Mouse (Mus musculus) monocyte, adult 2 months (primary cell): Measurements from ENCODE around the gene Caskin2.
"Not testable (repeated sequence)": the region's sequence is repeated elsewhere in the genome, so short reads cannot be mapped to it uniquely, and the experiment has no call there.

Experiments used
- DNase-seq, 2 experiments: peaks; one replicate each; pipeline ENCODE4 v3.0.0; 2022; ENCODE audit warnings: low spot score in 2 of 2, low read depth in 1 of 2

Gene Caskin2

DNA sequence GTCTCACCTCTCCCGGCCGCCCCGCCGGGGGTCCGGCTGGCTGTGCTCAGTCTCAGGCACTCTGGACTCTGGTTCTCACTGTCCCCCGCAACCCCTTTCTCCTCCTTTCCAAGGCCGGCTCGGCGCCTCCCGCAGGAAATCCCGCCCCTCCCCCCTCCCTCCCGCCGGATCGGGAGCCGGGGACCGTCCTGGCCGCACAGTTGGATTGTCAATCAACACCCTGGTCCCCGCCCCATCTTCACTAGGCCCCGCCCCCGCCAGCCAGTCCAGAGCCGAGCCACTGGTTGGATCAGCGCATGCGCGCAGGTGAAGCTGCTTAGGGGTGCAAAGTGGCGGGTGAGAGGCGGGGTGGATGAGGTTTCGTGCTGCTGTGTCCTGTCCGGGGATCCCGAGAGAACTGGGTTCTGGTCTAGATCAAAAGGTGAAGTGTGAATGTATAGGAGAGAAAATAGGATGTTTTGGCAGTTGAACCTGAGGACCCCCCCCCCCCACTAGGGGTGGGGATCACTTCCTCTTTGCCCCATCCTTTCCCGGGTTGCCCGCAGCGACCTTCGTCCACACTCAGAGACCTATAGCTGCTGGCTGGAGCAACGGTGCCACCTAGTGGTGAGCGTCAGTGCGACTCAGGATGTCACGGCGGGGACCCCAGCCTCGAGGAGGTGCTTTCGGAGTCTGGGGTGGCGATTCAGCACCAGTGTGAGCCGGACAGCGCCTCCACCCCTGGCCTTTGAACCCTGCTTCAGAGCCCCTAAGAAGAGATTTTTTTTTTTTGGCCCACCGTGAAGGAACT is at the start of gene Caskin2:
Caskin2 (minus strand) TSS at position 133 of the 790 bp plus-strand sequence.
- DNase-seq = peak; percentile 86 to 88

DNA sequence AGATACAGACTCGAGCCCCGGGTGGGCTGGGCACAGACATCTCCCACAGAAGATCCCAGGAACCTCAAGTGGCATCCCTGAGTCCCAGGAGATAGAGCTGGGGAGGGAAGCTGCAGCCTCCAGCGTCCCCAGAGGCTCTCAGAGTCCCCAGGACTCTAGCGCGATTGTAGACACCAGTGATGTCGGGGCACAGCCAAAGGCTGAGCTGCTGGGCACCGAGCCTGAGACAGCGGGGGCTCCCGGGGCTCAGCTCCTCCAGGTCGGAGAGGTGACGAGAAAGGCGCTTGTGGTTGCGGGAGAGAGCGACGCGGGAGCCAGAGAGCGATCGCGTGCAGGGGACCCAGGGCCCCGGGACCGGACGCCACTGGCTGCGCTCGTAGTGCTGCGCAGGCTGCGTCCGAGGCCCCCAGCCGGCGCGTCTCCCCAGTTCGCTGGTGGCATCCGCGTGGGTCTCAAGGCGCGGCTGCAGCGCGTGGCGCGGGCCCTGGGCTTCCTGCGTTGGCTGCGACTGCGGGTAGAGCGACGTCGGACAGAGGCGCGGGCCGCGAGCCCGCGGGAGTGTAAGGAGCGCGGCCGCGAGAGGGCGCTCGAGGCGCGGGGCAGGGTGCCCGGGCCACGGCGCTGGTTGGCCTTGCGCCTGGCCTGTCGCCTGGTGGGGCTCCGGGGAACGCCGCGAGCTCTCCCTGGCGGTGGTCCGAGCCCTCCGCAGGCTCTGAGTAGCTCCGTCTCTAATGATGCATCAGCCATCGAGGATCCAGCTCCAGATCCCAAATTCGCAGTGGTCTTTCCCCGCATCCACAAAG is 45.9 kb upstream of the Caskin2 start:
- DNase-seq = peak; percentile 48 to 74

DNA sequence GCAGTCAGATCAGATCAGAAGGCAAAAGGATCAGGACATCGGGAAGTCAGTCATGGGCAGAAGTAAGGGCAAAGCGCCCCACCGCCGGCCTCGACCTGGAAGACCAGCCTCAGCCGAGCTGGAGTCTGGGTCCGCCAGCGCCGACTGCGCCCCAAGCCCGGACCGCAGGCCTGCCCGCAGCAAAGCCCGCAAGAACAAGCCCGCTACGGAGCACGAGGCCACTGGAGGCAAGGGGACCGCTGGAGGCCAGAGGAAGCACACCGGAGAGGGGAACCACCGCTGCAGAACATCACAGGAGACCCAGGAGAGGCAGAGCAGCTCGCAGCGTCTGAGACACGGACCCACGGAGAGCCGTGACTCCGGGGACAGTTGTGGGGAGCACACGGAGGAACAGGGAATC is 44.9 kb upstream of the Caskin2 start, which contains the start of gene Myo15b:
Myo15b (plus strand) TSS at position 53 of the 400 bp plus-strand sequence.
- DNase-seq = no peak

DNA sequence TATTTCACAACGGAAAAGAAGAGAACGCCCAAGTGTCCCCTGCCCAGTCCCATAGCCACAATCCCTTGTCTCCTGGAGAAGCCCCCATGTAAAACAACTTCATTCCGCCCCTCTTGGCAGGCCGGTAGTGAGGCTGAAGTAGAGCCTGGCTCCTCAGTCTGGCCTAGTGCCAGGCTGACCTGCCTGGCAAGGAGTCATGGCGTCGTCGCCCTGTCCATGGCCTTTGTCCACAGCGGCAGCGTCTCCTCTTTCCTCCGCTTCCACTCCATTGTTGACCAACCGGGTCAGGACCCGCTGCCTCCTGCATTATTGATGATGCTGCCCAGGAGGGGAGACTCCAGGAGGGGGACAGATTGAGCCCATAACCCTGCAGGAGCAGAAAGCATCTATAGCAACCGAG is 44.5 kb upstream of the Caskin2 start:
- DNase-seq = no peak

DNA sequence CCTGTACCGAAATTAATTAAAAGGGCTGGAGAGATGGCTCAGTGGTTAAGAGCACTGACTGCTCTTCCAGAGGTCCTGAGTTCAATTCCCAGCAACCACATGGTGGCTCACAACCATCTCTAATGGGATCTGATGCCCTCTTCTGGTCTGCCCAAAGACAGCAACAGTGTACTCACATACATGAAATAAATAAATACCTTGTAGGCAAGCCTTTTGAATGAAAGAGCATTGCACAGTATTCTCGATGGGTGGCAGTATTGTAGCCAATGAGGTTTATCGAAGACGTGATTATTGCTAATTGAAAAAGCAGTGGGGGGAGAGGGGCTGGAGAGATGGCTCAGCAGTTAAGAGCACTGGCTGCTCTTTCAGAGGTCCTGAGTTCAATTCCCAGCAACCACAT is 43.7 kb upstream of the Caskin2 start:
- not testable (repeated sequence) for DNase-seq

DNA sequence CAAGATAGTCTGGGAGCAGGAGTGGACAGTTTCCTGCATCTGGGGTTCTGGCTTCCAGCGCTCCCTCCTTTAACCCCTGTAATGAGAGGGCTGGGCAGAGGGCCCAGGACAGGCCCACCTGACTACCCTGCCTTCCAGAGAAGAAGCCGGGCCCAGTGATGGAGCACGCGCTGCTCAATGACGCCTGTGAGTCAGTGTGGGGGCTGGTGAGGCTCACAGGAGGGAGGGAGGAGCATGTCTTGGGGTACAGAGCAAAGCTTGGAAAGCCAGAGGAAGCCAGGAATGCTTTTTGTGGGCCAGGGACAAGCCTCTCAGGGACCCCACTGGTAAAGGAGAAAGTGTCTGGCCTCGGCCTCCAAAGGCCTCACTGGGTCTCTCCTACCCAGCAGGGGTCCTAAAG is 41.2 kb upstream of the Caskin2 start:
- no peak for DNase-seq

DNA sequence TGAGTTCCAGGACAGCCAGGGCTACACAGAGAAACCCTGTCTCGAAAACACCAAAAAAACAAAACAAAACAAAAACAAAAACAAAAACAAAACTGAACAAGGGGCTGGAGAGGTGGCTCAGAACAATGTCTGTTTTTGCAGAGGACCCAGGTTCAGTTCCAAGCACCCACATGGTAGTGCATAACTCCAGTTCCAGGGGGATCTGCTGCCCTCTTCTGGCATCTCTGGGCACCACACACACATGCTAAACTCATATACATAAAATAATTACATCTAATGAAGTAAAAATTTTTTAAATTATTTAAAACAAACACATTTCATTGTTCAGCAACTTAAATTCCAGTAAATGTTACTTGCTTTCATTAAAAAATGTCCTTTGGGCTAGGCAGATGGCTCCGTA is 32.4 kb upstream of the Caskin2 start:
- no peak for DNase-seq

DNA sequence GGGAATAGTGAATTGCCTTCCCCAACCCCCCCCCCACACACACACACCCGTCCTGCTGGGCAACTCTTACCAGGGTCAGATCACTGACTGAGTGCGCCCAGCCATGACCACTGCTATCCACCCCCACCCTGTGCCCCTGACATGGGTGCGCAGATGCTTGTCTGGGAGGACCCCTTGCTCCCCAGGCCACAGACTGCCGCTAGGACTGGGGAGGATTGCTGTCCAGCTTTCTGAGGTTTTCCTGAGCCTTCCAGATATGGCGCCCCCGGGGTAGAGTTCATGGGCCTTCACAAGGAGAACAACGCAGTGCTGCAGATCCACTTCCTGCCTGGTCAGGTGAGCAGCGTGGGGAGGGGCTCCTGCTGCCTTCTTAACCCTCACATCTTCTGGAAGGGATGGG is 30.8 kb upstream of the Caskin2 start:
- no peak for DNase-seq

DNA sequence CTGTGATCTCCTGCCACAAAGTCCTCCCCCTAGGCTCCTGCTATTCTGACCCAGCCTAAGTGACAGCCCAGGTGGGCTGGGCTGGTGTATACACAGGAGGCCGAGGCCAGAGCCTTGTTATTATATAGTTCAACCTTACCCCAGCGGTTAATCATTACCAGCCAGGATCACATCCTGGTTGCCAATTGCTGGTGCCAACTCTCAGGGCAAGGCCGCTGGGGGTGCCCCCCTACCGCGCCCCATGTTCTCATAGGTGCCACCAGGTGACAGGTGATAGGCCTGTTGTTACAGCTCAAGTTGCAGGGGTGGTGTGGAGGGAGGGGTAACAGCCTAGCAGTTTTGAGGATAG is 30.4 kb upstream of the Caskin2 start:
- DNase-seq = no peak

DNA sequence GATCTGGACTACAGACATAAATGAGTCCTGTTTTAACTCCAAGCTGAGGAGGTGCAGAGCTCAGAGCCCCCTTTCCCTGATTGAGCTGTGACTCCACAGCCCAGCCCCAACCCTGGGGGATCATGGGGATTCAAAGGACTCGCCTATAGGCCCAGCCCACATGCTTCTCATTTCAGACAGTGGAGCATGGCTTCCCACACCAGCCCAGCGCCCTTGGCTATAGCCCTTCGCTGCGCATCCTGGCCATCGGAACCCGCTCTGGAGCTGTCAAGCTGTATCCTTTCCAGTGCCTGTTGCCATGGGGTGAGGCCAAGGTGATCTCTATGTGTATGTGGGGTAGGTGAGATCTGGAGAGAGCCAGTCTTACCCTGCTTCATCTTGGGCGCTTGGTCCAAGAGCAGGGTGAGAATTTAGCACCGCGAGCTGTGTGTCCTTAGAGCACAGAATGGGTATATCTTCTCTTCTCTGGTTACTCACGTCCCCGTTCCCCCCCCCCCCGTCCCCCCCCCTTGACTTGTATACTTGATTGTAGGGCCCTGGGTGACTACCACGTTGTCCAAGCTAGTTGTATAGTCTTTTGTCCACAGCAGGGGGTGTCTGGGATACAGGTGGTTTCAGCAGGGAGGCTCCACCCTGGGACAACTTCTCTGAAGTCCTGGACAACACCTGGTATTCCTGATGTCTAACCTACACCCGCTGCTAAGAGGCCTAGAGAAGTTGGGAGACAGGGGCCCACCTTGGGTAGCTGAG is 29.9 kb upstream of the Caskin2 start:
- no peak for DNase-seq

DNA sequence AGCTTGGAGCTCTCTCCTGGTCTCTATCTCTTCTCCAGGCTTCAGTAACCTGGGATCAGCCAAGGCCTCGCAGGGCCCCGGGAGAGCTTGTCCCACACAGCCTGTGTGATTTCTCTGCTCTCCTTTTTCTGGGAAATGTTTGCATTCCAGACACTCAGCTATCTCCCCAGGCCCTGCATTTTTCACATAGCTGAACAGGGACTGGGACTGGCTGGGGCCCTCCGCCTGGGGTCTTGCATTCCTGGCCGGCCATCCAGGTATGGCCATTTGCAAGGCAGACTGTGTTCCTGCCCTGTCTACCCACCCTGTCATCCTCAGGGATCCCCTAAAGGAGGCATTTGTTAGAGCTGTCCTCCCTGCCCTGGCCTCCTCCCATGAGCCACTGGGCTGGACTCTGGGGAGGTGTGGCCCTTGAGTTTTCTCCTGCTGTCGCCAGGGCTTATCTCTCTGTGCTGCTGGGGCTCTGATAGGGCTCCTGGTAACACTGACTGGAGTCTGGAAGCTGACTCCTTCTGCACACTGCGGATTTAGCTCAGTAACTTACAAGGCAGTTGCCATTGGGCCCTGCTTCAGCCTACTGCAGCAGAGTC is 28.6 kb upstream of the Caskin2 start:
- no peak for DNase-seq

DNA sequence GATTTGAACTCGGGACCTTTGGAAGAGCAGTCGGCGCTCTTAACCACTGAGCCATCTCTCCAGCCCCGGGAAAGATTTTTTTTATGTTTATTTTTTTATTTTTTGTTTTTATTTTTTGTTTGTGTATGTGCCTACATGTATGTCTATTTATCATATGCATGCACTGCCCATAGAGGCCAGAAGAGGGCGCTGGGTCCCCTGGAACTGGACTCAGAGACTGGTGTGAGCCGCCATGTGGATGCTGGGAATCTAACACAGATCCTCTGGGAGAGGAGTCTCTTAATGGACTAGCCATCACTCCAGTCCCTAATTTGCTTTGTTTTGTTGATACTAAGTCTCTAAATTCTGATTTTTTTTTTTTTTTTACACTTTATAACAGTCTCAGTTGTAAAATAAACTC is 27.6 kb upstream of the Caskin2 start:
- DNase-seq = no peak

DNA sequence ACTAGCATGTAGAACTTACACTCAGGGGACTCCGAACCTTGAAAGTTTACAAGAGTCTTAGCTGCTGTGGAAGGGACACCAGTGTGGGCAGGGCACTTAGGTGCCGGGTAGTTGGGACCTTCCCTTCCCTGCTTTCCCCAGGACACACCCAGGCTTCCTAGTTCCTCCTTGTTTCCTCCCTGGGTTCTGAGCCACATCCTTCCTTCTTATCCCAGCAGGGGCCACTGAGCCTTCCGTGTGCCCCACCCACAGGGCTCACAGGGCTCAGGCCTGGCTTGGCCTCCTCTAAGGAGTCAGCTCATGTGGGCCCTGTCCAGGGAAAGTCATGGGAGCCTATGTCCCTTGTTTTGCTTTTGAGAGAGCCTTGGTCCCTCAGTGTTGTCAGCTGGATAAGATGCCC is 26.3 kb upstream of the Caskin2 start:
- DNase-seq = no peak

DNA sequence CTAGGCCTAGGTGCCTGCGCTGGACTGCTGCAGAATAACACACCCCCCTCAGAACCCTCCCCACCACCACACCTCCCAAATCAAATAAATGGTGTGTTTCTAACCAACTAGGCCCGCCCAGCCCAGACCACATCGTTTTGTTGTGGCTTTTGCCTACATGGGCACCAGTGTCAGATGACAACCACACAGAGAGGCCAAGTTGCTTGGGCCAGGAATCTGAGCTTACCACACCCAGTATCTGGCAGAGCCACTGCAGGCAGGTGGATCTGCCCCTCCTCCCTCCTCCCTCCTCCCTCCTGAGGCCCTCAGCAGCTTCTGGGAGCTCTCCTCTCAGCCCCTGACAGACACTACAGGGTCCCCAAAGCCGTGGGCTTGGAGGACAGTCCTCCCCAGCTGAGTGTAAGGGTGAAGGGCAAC is 25.5 kb upstream of the Caskin2 start:
- DNase-seq = no peak

DNA sequence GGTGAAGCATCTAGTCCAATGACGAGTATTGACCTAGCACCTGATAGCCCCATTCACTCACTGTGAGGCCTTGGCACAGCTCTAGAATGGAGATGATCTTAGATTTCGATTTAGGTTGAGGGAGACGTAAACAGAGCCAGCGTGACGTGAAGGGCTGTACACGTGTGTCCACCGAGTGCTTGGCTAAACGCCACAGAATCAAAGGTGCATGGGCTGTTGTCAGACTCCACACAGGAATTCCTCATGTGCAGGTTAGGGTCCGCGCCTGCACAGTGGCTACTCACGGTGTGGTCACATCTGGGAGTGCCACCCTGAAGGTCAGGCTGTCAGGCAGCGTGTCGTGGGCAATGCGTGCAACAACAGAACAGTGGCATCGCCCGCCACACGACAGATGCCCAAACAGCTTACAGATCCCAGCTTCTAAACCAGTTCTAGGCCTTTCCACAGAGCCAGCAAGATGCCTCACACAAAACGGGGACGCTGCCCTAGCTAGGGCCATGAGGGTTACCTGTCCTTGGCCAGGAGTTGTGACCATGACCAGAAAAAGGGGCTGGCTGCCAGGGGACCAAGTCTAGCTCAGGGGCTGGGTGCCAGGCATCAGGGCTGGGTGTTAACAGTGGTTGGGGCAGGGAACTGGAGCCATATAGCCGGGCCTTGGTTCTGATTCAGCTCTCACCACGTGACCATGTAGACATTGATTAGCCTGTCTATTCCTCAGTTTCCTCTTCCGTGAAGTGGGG is 24.3 kb upstream of the Caskin2 start:
- DNase-seq = no peak

DNA sequence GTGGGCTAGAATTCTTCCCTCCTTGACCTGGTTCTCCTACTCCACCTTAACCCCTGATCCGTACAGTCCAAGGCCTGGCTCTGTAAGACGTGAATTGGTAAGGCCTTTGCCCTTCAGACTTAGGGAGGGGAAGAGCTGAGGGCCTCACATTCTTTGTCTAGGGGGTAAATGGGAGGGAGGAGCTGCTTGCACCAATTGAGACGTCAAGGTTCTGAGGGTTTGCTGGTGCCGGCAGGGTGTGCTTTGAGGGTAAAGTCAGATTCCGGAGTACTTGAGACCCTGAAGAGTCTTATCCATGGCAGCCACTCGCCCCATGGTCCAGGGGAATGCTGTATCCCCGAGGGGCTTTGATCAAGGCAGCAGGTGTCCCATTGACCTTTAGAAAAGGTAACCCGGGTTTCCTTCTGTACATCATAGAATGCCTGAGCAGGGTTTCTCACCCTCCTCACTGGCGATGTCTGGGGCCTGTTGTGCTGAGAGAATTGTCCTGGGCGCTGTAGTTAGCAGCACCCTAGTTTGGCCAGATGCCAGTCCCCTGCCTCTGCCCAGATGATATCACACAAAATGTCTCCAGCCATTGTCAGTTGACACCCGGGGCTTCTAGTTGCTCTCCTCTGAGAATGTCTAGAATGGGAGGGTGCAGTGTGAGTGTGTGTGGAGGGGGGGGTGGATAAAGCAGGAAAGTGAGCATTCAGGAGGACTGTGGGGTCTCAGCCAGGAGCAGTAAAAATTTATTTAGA is 23.4 kb upstream of the Caskin2 start:
- no peak for DNase-seq

DNA sequence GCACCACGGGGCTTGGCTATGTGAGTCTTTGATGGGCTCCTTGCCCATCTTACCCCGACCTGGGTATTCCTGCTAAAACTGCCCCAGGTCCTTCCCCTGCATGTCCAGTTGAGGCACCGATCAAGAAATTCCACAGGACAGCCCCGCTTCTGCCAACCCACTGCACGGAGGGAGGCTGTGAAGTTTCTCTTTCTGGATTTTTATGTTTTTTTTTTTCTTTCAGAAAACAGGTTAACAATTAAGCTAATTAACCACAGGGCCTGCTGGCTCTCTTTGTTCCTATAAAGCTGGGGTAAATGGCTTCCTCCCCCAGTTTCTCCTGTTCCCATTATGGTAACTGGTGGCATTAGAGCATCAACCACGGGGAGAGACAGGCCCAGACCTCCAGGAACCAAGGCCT is 20.6 kb upstream of the Caskin2 start:
- DNase-seq = no peak

DNA sequence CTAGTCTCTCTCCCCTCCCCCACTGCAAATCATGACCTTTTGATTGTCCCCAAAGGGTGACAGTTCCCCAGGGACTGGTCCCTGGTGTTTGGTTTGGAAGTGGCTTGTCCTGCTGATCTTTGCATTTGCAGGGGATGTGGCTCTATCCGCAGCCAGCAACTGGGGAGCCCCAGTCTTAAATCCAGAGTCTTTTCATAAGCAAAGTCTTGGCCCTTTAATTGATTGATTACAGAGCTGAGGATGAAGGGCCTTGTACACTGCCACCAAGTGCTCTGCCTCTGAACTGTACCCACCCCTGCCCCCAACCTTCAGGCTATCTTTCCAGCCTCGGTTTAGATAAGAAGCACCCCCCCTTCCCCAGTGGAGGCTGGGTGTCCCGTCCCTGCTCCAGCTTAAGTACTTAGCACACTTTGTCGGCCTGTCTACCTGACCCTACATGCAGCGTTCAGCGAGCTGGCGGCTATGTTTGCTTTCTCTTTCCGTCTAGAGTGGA is 19.6 kb upstream of the Caskin2 start:
- no peak for DNase-seq

DNA sequence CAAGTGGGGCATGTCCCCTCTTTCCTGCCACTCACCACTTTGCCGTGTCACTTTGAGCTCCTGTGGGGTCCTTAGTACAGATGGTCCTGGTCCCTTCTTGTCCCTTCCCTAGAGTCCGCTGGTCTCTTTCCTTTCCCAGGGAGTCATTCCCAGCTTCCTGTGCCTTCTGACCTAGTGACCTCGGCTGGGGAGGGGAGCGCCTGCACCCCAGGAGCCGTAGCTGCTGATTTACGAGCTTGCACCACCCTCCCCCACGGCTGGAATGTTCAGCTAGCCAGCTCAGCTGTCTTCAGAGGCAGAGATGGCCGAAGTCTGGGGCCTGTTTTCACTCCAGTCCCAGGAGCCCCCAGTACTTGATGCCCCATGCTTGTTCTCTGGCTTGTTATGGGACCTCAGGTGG is 19.1 kb upstream of the Caskin2 start:
- DNase-seq = no peak

DNA sequence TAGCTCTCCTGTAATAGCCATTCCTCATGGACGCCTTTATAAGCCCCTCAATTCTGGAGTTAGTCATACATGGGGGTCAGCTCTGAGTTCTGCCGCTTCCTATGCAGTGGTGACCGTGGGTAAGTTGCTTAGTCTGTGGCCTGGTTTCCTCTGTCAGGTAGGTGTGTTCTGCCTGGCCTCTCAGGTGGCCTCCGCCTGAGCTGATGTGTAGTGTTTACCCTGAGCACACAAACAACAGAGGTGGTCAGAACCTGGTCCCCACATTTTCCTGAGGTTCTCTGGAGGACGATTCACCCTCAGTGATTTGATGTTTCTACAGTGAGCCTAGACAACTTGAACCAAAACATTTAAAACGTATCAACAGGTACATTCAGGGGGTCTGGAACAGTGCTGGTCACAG is 18.6 kb upstream of the Caskin2 start:
- DNase-seq = no peak
